Mouse (Mus musculus): ENCODE measurements around the gene Hist1h2ak.
A peak's percentile ranks its signal among the peaks of the same experiment; 100 is the strongest.
"Not testable (repeated sequence)": the region's sequence is repeated elsewhere in the genome, so short reads cannot be mapped to it uniquely, and the experiment has no call there.

DNA sequence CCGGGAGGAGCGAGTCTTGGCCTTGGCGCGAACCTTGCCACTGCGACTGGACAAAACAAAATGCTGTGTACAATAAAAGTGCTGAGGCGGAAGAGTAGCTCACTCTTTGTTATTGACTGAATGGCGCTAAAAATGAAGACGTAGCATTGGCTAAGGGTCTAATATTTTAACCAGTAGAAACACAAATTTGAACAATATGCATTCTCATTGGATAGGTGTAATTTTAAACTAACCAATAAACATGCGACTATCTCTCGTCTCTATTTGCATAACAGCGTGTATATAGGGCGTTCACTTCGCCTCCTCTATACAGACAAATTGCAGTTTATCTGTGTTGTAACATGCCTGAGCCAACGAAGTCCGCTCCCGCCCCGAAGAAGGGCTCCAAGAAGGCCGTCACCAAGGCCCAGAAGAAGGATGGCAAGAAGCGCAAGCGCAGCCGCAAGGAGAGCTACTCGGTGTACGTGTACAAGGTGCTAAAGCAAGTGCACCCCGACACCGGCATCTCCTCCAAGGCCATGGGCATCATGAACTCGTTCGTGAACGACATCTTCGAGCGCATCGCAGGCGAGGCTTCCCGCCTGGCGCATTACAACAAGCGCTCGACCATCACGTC lies 31.8 kb downstream of the Hist1h2ak start, which contains the start of gene Hist1h2bm:
- peak; percentile 59; the same call in 1 of the 2 replicates for TF ChIP-seq POLR2A (IDR thresholded peaks at IDR 0.05; ENCODE audit: control insufficient read depth, low read depth, low read length)
- TF ChIP-seq CTCF (IDR thresholded peaks at IDR 0.05; ENCODE audit: control insufficient read depth, insufficient read depth, insufficient replicate concordance, low read depth, low read length): not testable (repeated sequence)

Data from testis, adult 2 months (tissue).